Mouse (Mus musculus) kidney, postnatal 10 days (tissue): ENCODE data around the gene Eid3.
A peak's percentile ranks its signal among the peaks of the same experiment; 100 is the strongest.

Experiments used
- DNase-seq: peaks from one replicate; pipeline ENCODE4 v3.0.0; 2021; ENCODE audit warnings: mixed read lengths

The Eid3 gene

GRCm38 (mm10) chr10:82863106-82863680 lies 3.2 kb upstream of the Eid3 start:
- peak; percentile 33 for DNase-seq

GRCm38 (mm10) chr10:82863827-82864226 lies 2.6 kb upstream of the Eid3 start:
- no peak for DNase-seq

GRCm38 (mm10) chr10:82866832-82867231 lies 406 bp downstream of the Eid3 start:
- DNase-seq, result no peak

- no peak for DNase-seq
These were observed 2.1 kb downstream of the Eid3 start for GRCm38 (mm10) chr10:82868418-82869086.

- DNase-seq, result no peak
These were observed 9.0 kb downstream of the Eid3 start for GRCm38 (mm10) chr10:82875446-82875845.

- DNase-seq, result peak; percentile 65
These were observed 9.8 kb downstream of the Eid3 start for GRCm38 (mm10) chr10:82876076-82876796.

- no peak for DNase-seq
These were observed 20.9 kb downstream of the Eid3 start for GRCm38 (mm10) chr10:82887354-82887753.

- DNase-seq, result no peak
These were observed 22.1 kb downstream of the Eid3 start for GRCm38 (mm10) chr10:82888576-82888975.

- DNase-seq, result peak; percentile 87
These were observed 23.1 kb downstream of the Eid3 start for GRCm38 (mm10) chr10:82889447-82889973.

GRCm38 (mm10) chr10:82890936-82891335 lies 24.5 kb downstream of the Eid3 start:
- no peak for DNase-seq

- DNase-seq, result no peak
These were observed 25.0 kb downstream of the Eid3 start for GRCm38 (mm10) chr10:82891427-82891826.

- DNase-seq, result no peak
These were observed 26.1 kb downstream of the Eid3 start for GRCm38 (mm10) chr10:82892442-82893055.

GRCm38 (mm10) chr10:82893872-82894650 lies 27.6 kb downstream of the Eid3 start:
- no peak for DNase-seq

- DNase-seq, result no peak
These were observed 31.5 kb downstream of the Eid3 start for GRCm38 (mm10) chr10:82897936-82898335.

GRCm38 (mm10) chr10:82898893-82899292 lies 32.5 kb downstream of the Eid3 start:
- no peak for DNase-seq

- DNase-seq, result no peak
These were observed 33.5 kb downstream of the Eid3 start for GRCm38 (mm10) chr10:82899810-82900421.

GRCm38 (mm10) chr10:82900546-82900945 lies 34.1 kb downstream of the Eid3 start:
- no peak for DNase-seq

- DNase-seq, result peak; percentile 93
These were observed 35.0 kb downstream of the Eid3 start for GRCm38 (mm10) chr10:82901436-82901835.

- DNase-seq, result no peak
These were observed 42.1 kb downstream of the Eid3 start for GRCm38 (mm10) chr10:82908526-82908925.

- peak; percentile 82 for DNase-seq
These were observed 43.0 kb downstream of the Eid3 start for GRCm38 (mm10) chr10:82909382-82909781.

GRCm38 (mm10) chr10:82910198-82910597 lies 43.8 kb downstream of the Eid3 start:
- peak; percentile 38 for DNase-seq

- no peak for DNase-seq
These were observed 46.8 kb downstream of the Eid3 start for GRCm38 (mm10) chr10:82913238-82913637.
